Mouse (Mus musculus) limb, embryonic 14.5 days (tissue): Measurements from ENCODE around the gene Tbcb. TPM values are rescaled to one million over a fixed set of nuclear protein-coding genes. Genes with fewer than 3 reads are reported as not detected.

Experiments
- ATAC-seq: fragments of 200-750 bp; cut with Nextera tagmentation; 2 replicates; pipeline ENCODE4 v1.8.0; 2017; ENCODE audit warnings: low read depth, moderate number of reproducible peaks, moderate TSS enrichment; ENCODE audit not compliant: low FRiP score
- DNase-seq: peaks from one replicate; pipeline ENCODE4 v3.0.0-alpha.2; 2015; ENCODE audit warnings: low spot score
- H3K27ac ChIP-seq: fragments of 300-500 bp; sonication (generic); replicated peaks from 2 replicates; pipeline ENCODE4 v1.5.1; 2014; ENCODE audit warnings: low read depth, mild to moderate bottlenecking, low read length, moderate library complexity, mixed read lengths
- H3K27me3 ChIP-seq: fragments of 300-500 bp; sonication (generic); 2 replicates; pipeline ENCODE4 v1.6.1; 2014; ENCODE audit warnings: low read length, mixed read lengths; ENCODE audit not compliant: control insufficient read depth, insufficient read depth
- H3K36me3 ChIP-seq: fragments of 300-500 bp; sonication (generic); 2 replicates; pipeline ENCODE4 v1.6.1; 2014; ENCODE audit warnings: mild to moderate bottlenecking, low read length, moderate library complexity, mixed read lengths; ENCODE audit not compliant: control insufficient read depth, insufficient read depth
- H3K4me1 ChIP-seq: fragments of 300-500 bp; sonication (generic); 2 replicates; pipeline ENCODE4 v1.6.1; 2014; ENCODE audit warnings: antibody characterized with exemption, low read length, mixed read lengths; ENCODE audit not compliant: control insufficient read depth, insufficient read depth
- H3K4me2 ChIP-seq: fragments of 300-500 bp; sonication (generic); replicated peaks from 2 replicates; pipeline ENCODE4 v1.6.1; 2014; ENCODE audit warnings: low read depth, mild to moderate bottlenecking, low read length, moderate library complexity; ENCODE audit not compliant: severe bottlenecking
- H3K4me3 ChIP-seq: fragments of 300-500 bp; sonication (generic); replicated peaks from 2 replicates; pipeline ENCODE4 v1.5.1; 2014; ENCODE audit warnings: low read length
- H3K9ac ChIP-seq: fragments of 300-500 bp; sonication (generic); 2 replicates; pipeline ENCODE4 v1.6.1; 2014; ENCODE audit warnings: mild to moderate bottlenecking, low read depth, low read length, moderate library complexity; ENCODE audit not compliant: severe bottlenecking
- H3K9me3 ChIP-seq: fragments of 300-500 bp; sonication (generic); 2 replicates; pipeline ENCODE4 v1.6.1; 2016; ENCODE audit warnings: low read length; ENCODE audit not compliant: control insufficient read depth
- POLR2A ChIP-seq: fragments of 200-500 bp; IDR thresholded peaks from 2 replicates; pipeline ENCODE4 v1.8.0; 2012; ENCODE audit warnings: inconsistent platforms, mild to moderate bottlenecking, moderate library complexity, borderline replicate concordance; ENCODE audit not compliant: insufficient read depth, insufficient read length; ENCODE audit errors: extremely low read depth
- WGBS: fragments of 180-500 bp; shearing (Covaris S2); extraction: QIAGEN DNeasy Blood & Tissue Kit; methylation state at CpG from one replicate; pipeline ENCODE4 v1.1.7; 2014; 5-methylcytosine and 5-hydroxymethylcytosine counted together
- polyA plus RNA-seq, 2 experiments: library from polyadenylated mRNA; depleted of rRNA in 1 of 2; stranded (reverse) in 1 of 2; unstranded in 1 of 2; fragments of >200 nt; fragmentation: Nextera tagmentation in 1 of 2; extraction: Ambion mirVana in 1 of 2; gene quantifications; 2 replicates each; pipeline versions ENCODE4 v1.2.1 to v1.2.3; 2012 to 2014

Gene Tbcb
- polyA plus RNA-seq, 2 experiments: 90.3 to 185 TPM

GRCm38 (mm10) chr7:30181308-30181707 lies 50.8 kb downstream of the Tbcb start:
- Histone ChIP-seq H3K27ac (no peak overlapping the region), H3K9me3 (no peaks in the 10 kb centered on the region), H3K4me3 (no peak overlapping the region), H3K36me3 (peaks cover 35% of the 10 kb centered on the region), H3K4me1 (peaks cover 5% of the 10 kb centered on the region; the same call in 1 of the 2 replicates), H3K27me3 (no peaks in the 10 kb centered on the region), H3K9ac (no peak overlapping the region), H3K4me2 (no peak overlapping the region)
- peak; percentile 88 for DNase-seq
- no peak for ATAC-seq
- 6% methylated on average over 4 of the region's 4 CpGs for WGBS
- no peak for TF ChIP-seq POLR2A

- Histone ChIP-seq H3K4me1 (no peaks in the 10 kb centered on the region), H3K9ac (no peak overlapping the region), H3K36me3 (peaks cover 29% of the 10 kb centered on the region), H3K4me3 (no peak overlapping the region), H3K4me2 (no peak overlapping the region), H3K27ac (no peak overlapping the region), H3K27me3 (no peaks in the 10 kb centered on the region), H3K9me3 (no peaks in the 10 kb centered on the region)
- 88% methylated on average over 11 of the region's 11 CpGs for WGBS
- ATAC-seq (no peak), DNase-seq (no peak)
- no peak for TF ChIP-seq POLR2A
Measured at GRCm38 (mm10) chr7:30178256-30178655, 53.8 kb downstream of the Tbcb start.

- Histone ChIP-seq H3K27me3 (no peaks in the 10 kb centered on the region), H3K4me2 (no peak overlapping the region), H3K36me3 (peaks cover 29% of the 10 kb centered on the region), H3K4me3 (no peak overlapping the region), H3K9ac (no peak overlapping the region), H3K9me3 (no peaks in the 10 kb centered on the region), H3K27ac (no peak overlapping the region), H3K4me1 (no peaks in the 10 kb centered on the region)
- TF ChIP-seq POLR2A: no peak
- ATAC-seq (no peak), DNase-seq (no peak)
- WGBS: 86% methylated on average over 12 of the region's 12 CpGs
Measured at GRCm38 (mm10) chr7:30176474-30176873, 55.6 kb downstream of the Tbcb start.

Other genes starting within 250 kb of the Tbcb start
- gene Zfp568, start 248.3 kb downstream of the Tbcb start, polyA plus RNA-seq (2012; rRNA removed): 23.8 and 25.4 TPM in 2 replicates
- 26.2 and 26.8 TPM in 2 replicates for gene Zfp568, start 248.3 kb downstream of the Tbcb start, polyA plus RNA-seq (2014; fragmentation: Nextera tagmentation; extraction: Ambion mirVana)
- 6.5 and 7.3 TPM in 2 replicates for gene Zfp14, start 180.9 kb downstream of the Tbcb start, polyA plus RNA-seq (2012; rRNA removed)
- 4.9 and 5.4 TPM in 2 replicates for gene Zfp14, start 180.9 kb downstream of the Tbcb start, polyA plus RNA-seq (2014; fragmentation: Nextera tagmentation; extraction: Ambion mirVana)
- 3.3 and 3.7 TPM in 2 replicates for gene Zfp82, start 159.4 kb downstream of the Tbcb start, polyA plus RNA-seq (2012; rRNA removed)
- gene Zfp82, start 159.4 kb downstream of the Tbcb start, polyA plus RNA-seq (2014; fragmentation: Nextera tagmentation; extraction: Ambion mirVana): 6.8 and 7.7 TPM in 2 replicates
- 1.1 and 1.2 TPM in 2 replicates for gene Gm26920, start 141.9 kb downstream of the Tbcb start, polyA plus RNA-seq (2012; rRNA removed)
- 3.5 and 3.6 TPM in 2 replicates for gene Gm26920, start 141.9 kb downstream of the Tbcb start, polyA plus RNA-seq (2014; fragmentation: Nextera tagmentation; extraction: Ambion mirVana)
- gene Zfp566, start 141.7 kb downstream of the Tbcb start, polyA plus RNA-seq (2012; rRNA removed): 8.0 and 9.3 TPM in 2 replicates
- 11.0 and 13.2 TPM in 2 replicates for gene Zfp566, start 141.7 kb downstream of the Tbcb start, polyA plus RNA-seq (2014; fragmentation: Nextera tagmentation; extraction: Ambion mirVana)
- 53.3 and 63.7 TPM in 2 replicates for gene Zfp260, start 137.5 kb downstream of the Tbcb start, polyA plus RNA-seq (2012; rRNA removed)
- 140 and 159 TPM in 2 replicates for gene Zfp260, start 137.5 kb downstream of the Tbcb start, polyA plus RNA-seq (2014; fragmentation: Nextera tagmentation; extraction: Ambion mirVana)
- gene Zfp382, start 110.3 kb downstream of the Tbcb start, polyA plus RNA-seq (2012; rRNA removed): 5.8 TPM in 2 replicates
- 5.0 and 5.9 TPM in 2 replicates for gene Zfp382, start 110.3 kb downstream of the Tbcb start, polyA plus RNA-seq (2014; fragmentation: Nextera tagmentation; extraction: Ambion mirVana)
- 66.8 and 93.4 TPM in 2 replicates for gene Zfp146, start 62.5 kb downstream of the Tbcb start, polyA plus RNA-seq (2012; rRNA removed)
- 19.9 and 20.3 TPM in 2 replicates for gene Zfp146, start 62.5 kb downstream of the Tbcb start, polyA plus RNA-seq (2014; fragmentation: Nextera tagmentation; extraction: Ambion mirVana)
- gene Cox7a1, start 48.1 kb downstream of the Tbcb start, polyA plus RNA-seq (2012; rRNA removed): 1.5 and 2.7 TPM in 2 replicates
- gene Cox7a1, start 48.1 kb downstream of the Tbcb start, polyA plus RNA-seq (2014; fragmentation: Nextera tagmentation; extraction: Ambion mirVana): 3.3 and 4.5 TPM in 2 replicates
- gene Capns1, start 33.5 kb downstream of the Tbcb start, polyA plus RNA-seq (2012; rRNA removed): 392 and 597 TPM in 2 replicates
- gene Capns1, start 33.5 kb downstream of the Tbcb start, polyA plus RNA-seq (2014; fragmentation: Nextera tagmentation; extraction: Ambion mirVana): 116 and 117 TPM in 2 replicates
- gene Polr2i, start 324 bp downstream of the Tbcb start, polyA plus RNA-seq (2012; rRNA removed): 227 and 250 TPM in 2 replicates
- gene Polr2i, start 324 bp downstream of the Tbcb start, polyA plus RNA-seq (2014; fragmentation: Nextera tagmentation; extraction: Ambion mirVana): 180 and 186 TPM in 2 replicates
- gene Ovol3, start 3.5 kb upstream of the Tbcb start, polyA plus RNA-seq (2012; rRNA removed): 0.24 and 0.42 TPM in 2 replicates
- 0.29 and 0.72 TPM in 2 replicates for gene Ovol3, start 3.5 kb upstream of the Tbcb start, polyA plus RNA-seq (2014; fragmentation: Nextera tagmentation; extraction: Ambion mirVana)
- gene Thap8, start 47.8 kb upstream of the Tbcb start, polyA plus RNA-seq (2012; rRNA removed): 0.10 and 0.23 TPM in 2 replicates
- gene Thap8, start 47.8 kb upstream of the Tbcb start, polyA plus RNA-seq (2014; fragmentation: Nextera tagmentation; extraction: Ambion mirVana): 0.15 TPM in 1 of 2 replicates, not detected in the other
- 22.9 and 26.4 TPM in 2 replicates for gene Wdr62, start 48.1 kb upstream of the Tbcb start, polyA plus RNA-seq (2012; rRNA removed)
- 7.8 and 8.8 TPM in 2 replicates for gene Wdr62, start 48.1 kb upstream of the Tbcb start, polyA plus RNA-seq (2014; fragmentation: Nextera tagmentation; extraction: Ambion mirVana)
- gene Clip3, start 59.5 kb upstream of the Tbcb start, polyA plus RNA-seq (2012; rRNA removed): 106 and 122 TPM in 2 replicates
- 55.1 and 56.7 TPM in 2 replicates for gene Clip3, start 59.5 kb upstream of the Tbcb start, polyA plus RNA-seq (2014; fragmentation: Nextera tagmentation; extraction: Ambion mirVana)
- 124 and 169 TPM in 2 replicates for gene Alkbh6, start 76.4 kb upstream of the Tbcb start, polyA plus RNA-seq (2012; rRNA removed)
- gene Alkbh6, start 76.4 kb upstream of the Tbcb start, polyA plus RNA-seq (2014; fragmentation: Nextera tagmentation; extraction: Ambion mirVana): 79.7 and 86.6 TPM in 2 replicates
- 141 and 209 TPM in 2 replicates for gene Syne4, start 82.5 kb upstream of the Tbcb start, polyA plus RNA-seq (2012; rRNA removed)
- gene Syne4, start 82.5 kb upstream of the Tbcb start, polyA plus RNA-seq (2014; fragmentation: Nextera tagmentation; extraction: Ambion mirVana): 40.3 and 56.2 TPM in 2 replicates
- gene E130208F15Rik, start 89.5 kb upstream of the Tbcb start, polyA plus RNA-seq (2012; rRNA removed): 0.98 and 1.1 TPM in 2 replicates
- gene E130208F15Rik, start 89.5 kb upstream of the Tbcb start, polyA plus RNA-seq (2014; fragmentation: Nextera tagmentation; extraction: Ambion mirVana): not detected in 2 replicates
- gene Sdhaf1, start 91.6 kb upstream of the Tbcb start, polyA plus RNA-seq (2012; rRNA removed): 18.6 and 19.2 TPM in 2 replicates
- gene Sdhaf1, start 91.6 kb upstream of the Tbcb start, polyA plus RNA-seq (2014; fragmentation: Nextera tagmentation; extraction: Ambion mirVana): 19.7 and 20.7 TPM in 2 replicates
- 11.5 and 17.7 TPM in 2 replicates for gene Lrfn3, start 130.5 kb upstream of the Tbcb start, polyA plus RNA-seq (2012; rRNA removed)
- gene Lrfn3, start 130.5 kb upstream of the Tbcb start, polyA plus RNA-seq (2014; fragmentation: Nextera tagmentation; extraction: Ambion mirVana): 6.3 and 6.9 TPM in 2 replicates
- 54.2 and 79.2 TPM in 2 replicates for gene Tyrobp, start 181.5 kb upstream of the Tbcb start, polyA plus RNA-seq (2012; rRNA removed)
- 69.8 and 84.7 TPM in 2 replicates for gene Tyrobp, start 181.5 kb upstream of the Tbcb start, polyA plus RNA-seq (2014; fragmentation: Nextera tagmentation; extraction: Ambion mirVana)
- gene Hcst, start 187.6 kb upstream of the Tbcb start, polyA plus RNA-seq (2012; rRNA removed): 1.9 and 2.2 TPM in 2 replicates
- gene Hcst, start 187.6 kb upstream of the Tbcb start, polyA plus RNA-seq (2014; fragmentation: Nextera tagmentation; extraction: Ambion mirVana): 0.70 and 3.0 TPM in 2 replicates
- 3.0 and 3.5 TPM in 2 replicates for gene Nfkbid, start 189.5 kb upstream of the Tbcb start, polyA plus RNA-seq (2012; rRNA removed)
- gene Nfkbid, start 189.5 kb upstream of the Tbcb start, polyA plus RNA-seq (2014; fragmentation: Nextera tagmentation; extraction: Ambion mirVana): 1.7 and 2.2 TPM in 2 replicates
- gene Aplp1, start 213.3 kb upstream of the Tbcb start, polyA plus RNA-seq (2012; rRNA removed): 41.9 and 55.5 TPM in 2 replicates
- gene Aplp1, start 213.3 kb upstream of the Tbcb start, polyA plus RNA-seq (2014; fragmentation: Nextera tagmentation; extraction: Ambion mirVana): 31.4 and 37.4 TPM in 2 replicates
- gene Kirrel2, start 225.4 kb upstream of the Tbcb start, polyA plus RNA-seq (2012; rRNA removed): 0.06 and 0.13 TPM in 2 replicates
- 0.07 TPM in 1 of 2 replicates, not detected in the other for gene Kirrel2, start 225.4 kb upstream of the Tbcb start, polyA plus RNA-seq (2014; fragmentation: Nextera tagmentation; extraction: Ambion mirVana)
- 0.03 and 0.06 TPM in 2 replicates for gene Nphs1, start 226.0 kb upstream of the Tbcb start, polyA plus RNA-seq (2012; rRNA removed)
- gene Nphs1, start 226.0 kb upstream of the Tbcb start, polyA plus RNA-seq (2014; fragmentation: Nextera tagmentation; extraction: Ambion mirVana): 0.14 and 0.23 TPM in 2 replicates